Mouse (Mus musculus) C2C12 (cell line): Measurements from ENCODE around the gene Crkl. TPM values are rescaled to one million over a fixed set of nuclear protein-coding genes. Genes with fewer than 3 reads are reported as not detected.

ENCODE experiments used
- H3K27me3 ChIP-seq: one replicate; pipeline ENCODE4 v1.6.1; 2011; ENCODE audit not compliant: control insufficient read depth, insufficient read depth, insufficient read length
- H3K36me3 ChIP-seq: one replicate; pipeline ENCODE4 v1.6.1; 2011; ENCODE audit not compliant: control insufficient read depth, insufficient read depth
- H3K4me3 ChIP-seq: one replicate; pipeline ENCODE4 v1.5.1; 2011; ENCODE audit warnings: mild to moderate bottlenecking, control low read depth; ENCODE audit not compliant: poor library complexity, insufficient read depth, severe bottlenecking
- H3K79me2 ChIP-seq: one replicate; pipeline ENCODE4 v1.6.1; 2011; ENCODE audit not compliant: control insufficient read depth, insufficient read depth
- H3K79me3 ChIP-seq: one replicate; pipeline ENCODE4 v1.6.1; 2011; ENCODE audit warnings: low read depth, control low read depth
- H3ac ChIP-seq: one replicate; pipeline ENCODE3; 2011; ENCODE audit warnings: low read depth; ENCODE audit not compliant: control insufficient read depth, insufficient read length
- CEBPB ChIP-seq: IDR thresholded peaks from one replicate; pipeline ENCODE4 v1.6.1; 2011; ENCODE audit warnings: low read depth, mild to moderate bottlenecking, control low read depth, moderate library complexity
- CTCF ChIP-seq: IDR thresholded peaks from one replicate; pipeline ENCODE4 v1.5.1; 2011; ENCODE audit not compliant: control insufficient read depth, insufficient read depth, insufficient read length
- FOSL1 ChIP-seq: IDR thresholded peaks from one replicate; pipeline ENCODE4 v1.8.0; 2011; ENCODE audit warnings: mild to moderate bottlenecking, low read length; ENCODE audit not compliant: poor library complexity, insufficient read depth, severe bottlenecking
- MAX ChIP-seq: IDR thresholded peaks from one replicate; pipeline ENCODE4 v1.6.1; 2011; ENCODE audit warnings: mild to moderate bottlenecking, control low read depth
- MYOD1 ChIP-seq: IDR thresholded peaks from one replicate; pipeline ENCODE4 v1.6.1; 2011; ENCODE audit warnings: low read depth; ENCODE audit not compliant: control insufficient read depth, insufficient read length
- MYOG ChIP-seq: IDR thresholded peaks from one replicate; pipeline ENCODE4 v1.6.1; 2011; ENCODE audit not compliant: control insufficient read depth, insufficient read length; ENCODE audit errors: extremely low read depth
- USF1 ChIP-seq: IDR thresholded peaks from one replicate; pipeline ENCODE4 v1.6.1; 2011; ENCODE audit warnings: low read depth, mild to moderate bottlenecking, control low read depth, moderate library complexity
- polyA plus RNA-seq: library from polyadenylated mRNA; unstranded; fragments of >200 nt; fragmentation: generic; extraction: Trizol; gene quantifications from one replicate; pipeline ENCODE4 v1.2.1, GENCODE M21; 2012; ENCODE audit warnings: missing spikeins

Gene Crkl
- polyA plus RNA-seq, 1 experiment, result 15.2 TPM

DNA sequence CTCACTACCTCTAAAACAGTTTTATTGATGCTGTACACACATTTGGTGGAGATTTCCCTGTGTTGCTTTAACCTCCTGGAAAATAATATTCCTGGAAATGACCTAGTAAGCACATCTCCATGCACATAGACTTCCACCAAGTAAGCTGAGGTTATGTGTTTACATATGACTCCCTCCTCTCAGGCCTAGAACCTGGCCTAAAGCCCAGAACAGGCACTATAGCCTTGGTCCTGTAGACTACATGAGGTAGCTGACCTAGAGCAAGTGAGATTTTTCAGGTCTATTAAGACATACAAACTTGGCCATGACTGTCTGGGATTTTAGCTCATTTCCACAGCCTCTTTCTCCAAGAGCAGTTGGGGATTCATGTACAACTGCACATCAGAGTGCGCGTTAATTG, 58.4 kb downstream of the Crkl start:
- Histone ChIP-seq H3K4me3 (no peak overlapping the region), H3K27me3 (no peaks in the 10 kb centered on the region), H3K36me3 (peaks cover 40% of the 10 kb centered on the region), H3K79me2 (peaks cover 16% of the 10 kb centered on the region), H3K79me3 (peaks cover 14% of the 10 kb centered on the region), H3ac (no peak overlapping the region)
- no peak for TF ChIP-seq CEBPB
- TF ChIP-seq USF1, result no peak
- no peak for TF ChIP-seq FOSL1
- TF ChIP-seq MAX, result no peak
- TF ChIP-seq MYOG, result no peak
- TF ChIP-seq MYOD1, result no peak
- TF ChIP-seq CTCF, result no peak

DNA sequence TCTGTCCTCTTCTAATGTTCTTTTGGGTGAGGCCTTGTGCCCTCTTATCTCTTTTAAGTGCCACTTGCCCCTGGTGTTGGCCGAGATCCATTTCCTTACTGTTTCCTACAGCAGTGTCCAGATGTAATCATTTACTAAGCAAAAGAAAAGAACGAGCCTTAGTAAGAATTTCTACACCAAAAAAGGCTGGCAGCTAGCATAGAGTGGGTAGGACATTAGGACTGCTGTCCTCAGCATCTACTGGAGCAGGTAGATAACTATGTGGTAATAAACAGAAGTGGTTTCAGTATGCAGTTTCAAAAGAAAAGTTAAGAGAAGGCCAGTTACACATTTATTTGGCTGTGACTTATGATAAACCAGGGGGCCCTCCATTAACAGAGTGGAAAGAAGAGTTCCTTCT, 58.9 kb downstream of the Crkl start:
- Histone ChIP-seq H3K4me3 (no peak overlapping the region), H3ac (no peak overlapping the region), H3K27me3 (no peaks in the 10 kb centered on the region), H3K79me3 (peaks cover 14% of the 10 kb centered on the region), H3K36me3 (peaks cover 42% of the 10 kb centered on the region), H3K79me2 (peaks cover 16% of the 10 kb centered on the region)
- no peak for TF ChIP-seq CEBPB

DNA sequence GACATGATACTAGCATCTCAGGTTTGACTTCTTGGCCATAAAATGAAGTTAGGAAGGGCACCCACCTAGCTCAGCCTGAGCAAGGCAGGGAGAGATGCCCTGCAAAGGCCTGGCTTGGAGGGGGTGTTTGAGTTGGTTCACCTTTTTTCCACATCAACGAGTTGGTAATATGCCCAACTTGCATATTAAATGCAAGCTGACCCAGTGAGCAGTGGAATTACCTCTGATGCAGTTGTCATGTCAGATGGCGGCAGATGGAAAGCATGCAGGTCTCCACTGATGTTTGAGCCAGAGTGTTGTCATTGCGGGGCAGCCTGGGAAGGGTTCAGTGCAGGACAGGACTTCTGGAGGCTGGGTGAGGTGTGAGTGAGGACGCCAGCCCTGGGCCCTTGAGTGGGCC, 59.6 kb downstream of the Crkl start:
- no peak overlapping the region for H3ac ChIP-seq
- H3K79me3 ChIP-seq, result peaks cover 14% of the 10 kb centered on the region
- H3K36me3 ChIP-seq, result peaks cover 42% of the 10 kb centered on the region
- no peak overlapping the region for H3K4me3 ChIP-seq
- H3K27me3 ChIP-seq, result no peaks in the 10 kb centered on the region
- H3K79me2 ChIP-seq, result peaks cover 16% of the 10 kb centered on the region
- no peak for TF ChIP-seq CTCF
- no peak for TF ChIP-seq USF1
- no peak for TF ChIP-seq FOSL1
- no peak for TF ChIP-seq MAX
- TF ChIP-seq CEBPB, result no peak
- no peak for TF ChIP-seq MYOG
- TF ChIP-seq MYOD1, result no peak

DNA sequence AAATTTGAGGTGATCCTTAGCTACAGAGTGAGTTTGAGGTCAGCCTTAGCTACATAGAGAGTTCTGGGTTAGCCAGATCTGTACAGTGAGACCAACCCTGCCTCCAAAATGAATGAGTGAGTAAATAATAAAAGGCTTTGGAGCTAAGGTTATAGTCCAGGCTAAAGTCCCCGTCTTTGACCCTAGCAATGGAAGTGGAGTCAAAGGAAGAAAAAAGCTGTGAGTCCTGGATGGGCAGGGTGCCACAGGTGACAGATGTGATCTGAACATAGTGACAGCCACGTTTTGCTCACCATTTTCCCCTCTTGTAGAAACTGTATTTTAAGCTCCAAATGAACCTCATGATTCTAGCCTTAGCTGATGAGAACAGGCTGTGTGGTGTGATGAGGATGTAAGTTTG, 67.1 kb downstream of the Crkl start:
- TF ChIP-seq USF1 (no peak), FOSL1 (no peak), MYOD1 (no peak)
- H3K79me3 ChIP-seq, result no peaks in the 10 kb centered on the region
- H3K27me3 ChIP-seq, result no peaks in the 10 kb centered on the region
- H3K36me3 ChIP-seq, result peaks cover 61% of the 10 kb centered on the region
- H3K4me3 ChIP-seq, result no peak overlapping the region
- H3K79me2 ChIP-seq, result no peaks in the 10 kb centered on the region
- H3ac ChIP-seq, result no peak overlapping the region

DNA sequence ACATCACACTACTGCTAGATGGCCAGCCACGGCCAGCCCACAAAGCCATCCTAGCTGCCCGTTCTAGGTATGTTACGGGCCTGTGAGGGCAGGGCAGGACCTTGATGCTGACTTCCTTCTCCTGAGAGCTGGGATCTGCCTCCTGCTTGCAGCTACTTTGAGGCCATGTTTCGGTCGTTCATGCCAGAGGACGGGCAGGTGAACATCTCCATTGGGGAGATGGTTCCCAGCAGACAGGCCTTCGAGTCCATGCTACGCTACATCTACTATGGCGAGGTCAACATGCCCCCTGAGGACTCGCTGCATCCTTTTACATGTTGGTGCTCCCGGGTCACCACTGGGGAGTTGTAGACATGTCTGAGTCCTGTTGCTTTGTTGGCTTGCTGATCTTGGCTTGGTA, 72.4 kb downstream of the Crkl start:
- peaks cover 87% of the 10 kb centered on the region for H3K36me3 ChIP-seq
- no peak for TF ChIP-seq MYOG
- H3K4me3 ChIP-seq, result no peak overlapping the region
- H3K27me3 ChIP-seq, result no peaks in the 10 kb centered on the region
- peaks cover 13% of the 10 kb centered on the region for H3K79me2 ChIP-seq
- peaks cover 6% of the 10 kb centered on the region for H3K79me3 ChIP-seq
- H3ac ChIP-seq, result no peak overlapping the region

DNA sequence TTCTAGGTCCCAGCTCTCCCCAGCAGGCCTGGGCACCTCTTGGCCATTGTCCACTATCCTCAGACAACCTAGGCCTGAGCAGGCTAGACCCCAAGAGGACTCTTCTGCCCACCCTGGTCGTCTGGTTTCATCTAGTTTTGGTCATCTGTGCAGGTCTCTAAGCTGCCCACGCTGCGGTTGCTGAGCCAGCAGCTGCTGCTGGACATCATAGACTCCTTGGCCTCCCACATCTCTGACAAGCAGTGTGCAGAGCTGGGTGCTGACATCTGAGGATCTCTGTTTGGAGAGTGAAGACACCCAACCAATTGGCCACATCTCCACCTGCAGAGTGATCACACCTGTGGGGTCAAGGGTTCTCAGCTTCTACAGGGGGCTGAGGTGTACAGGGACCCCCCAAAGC, 73.7 kb downstream of the Crkl start:
- H3K27me3 ChIP-seq, result no peaks in the 10 kb centered on the region
- H3K4me3 ChIP-seq, result no peak overlapping the region
- no peak for TF ChIP-seq MYOG
- TF ChIP-seq CTCF, result no peak
- TF ChIP-seq FOSL1, result no peak
- no peak for TF ChIP-seq CEBPB
- no peak for TF ChIP-seq MYOD1
- no peak for TF ChIP-seq USF1
- no peak for TF ChIP-seq MAX
- peaks cover 26% of the 10 kb centered on the region for H3K79me2 ChIP-seq
- H3ac ChIP-seq, result no peak overlapping the region
- H3K36me3 ChIP-seq, result peaks cover 76% of the 10 kb centered on the region
- H3K79me3 ChIP-seq, result peaks cover 18% of the 10 kb centered on the region

DNA sequence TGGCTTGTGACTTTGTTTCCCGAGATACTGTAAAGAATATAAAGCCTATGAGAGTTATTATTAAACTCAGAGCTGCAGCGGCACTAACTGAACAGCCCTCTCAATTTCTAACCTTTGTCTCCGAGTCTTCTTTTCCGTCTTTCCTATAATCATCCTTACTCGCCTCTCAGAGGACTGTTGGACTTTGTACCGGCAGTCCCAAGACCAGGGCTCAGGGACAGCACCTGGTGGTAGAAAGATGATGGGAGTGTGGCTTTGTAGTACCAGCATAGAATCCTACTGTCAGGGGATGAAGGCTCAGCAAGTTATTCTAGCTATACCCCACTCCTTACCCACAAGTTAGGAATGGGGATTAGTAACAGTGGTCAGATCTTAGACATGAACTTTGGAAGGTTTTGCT, 74.4 kb downstream of the Crkl start:
- Histone ChIP-seq H3K79me2 (peaks cover 28% of the 10 kb centered on the region), H3K79me3 (peaks cover 18% of the 10 kb centered on the region), H3K4me3 (no peak overlapping the region), H3K36me3 (peaks cover 70% of the 10 kb centered on the region), H3ac (no peak overlapping the region), H3K27me3 (no peaks in the 10 kb centered on the region)
- TF ChIP-seq MYOD1, result no peak
